Mouse (Mus musculus) R1 (cell line): ENCODE data around the gene Vmn2r27.

Experiments used
- DNase-seq: peaks from one replicate; pipeline ENCODE4 v3.0.0-alpha.2; 2018; ENCODE audit warnings: low read depth, low spot score

Gene Vmn2r27

DNA sequence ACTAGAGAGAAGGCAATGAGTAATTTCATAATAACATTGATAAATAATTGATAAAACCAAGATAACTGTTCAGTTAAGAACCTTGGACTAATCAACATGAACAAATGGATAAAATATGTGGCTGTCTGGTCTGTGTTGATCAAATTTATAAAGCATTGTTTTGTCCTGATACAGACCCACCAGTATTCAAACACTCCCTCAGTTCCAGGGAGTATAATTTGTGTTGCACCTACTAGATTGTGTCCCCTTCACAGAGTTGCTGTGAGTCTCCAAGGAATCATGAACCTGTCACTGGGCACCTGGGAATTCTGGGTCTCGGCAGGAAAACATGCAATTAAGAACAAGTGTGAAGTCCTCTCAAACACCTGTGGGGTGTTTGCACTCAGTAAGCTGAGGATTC, at the start of gene Vmn2r27:
Gene Vmn2r27, minus strand, starts transcription at position 101 of the 400 bp plus-strand sequence.
- no peak for DNase-seq

DNA sequence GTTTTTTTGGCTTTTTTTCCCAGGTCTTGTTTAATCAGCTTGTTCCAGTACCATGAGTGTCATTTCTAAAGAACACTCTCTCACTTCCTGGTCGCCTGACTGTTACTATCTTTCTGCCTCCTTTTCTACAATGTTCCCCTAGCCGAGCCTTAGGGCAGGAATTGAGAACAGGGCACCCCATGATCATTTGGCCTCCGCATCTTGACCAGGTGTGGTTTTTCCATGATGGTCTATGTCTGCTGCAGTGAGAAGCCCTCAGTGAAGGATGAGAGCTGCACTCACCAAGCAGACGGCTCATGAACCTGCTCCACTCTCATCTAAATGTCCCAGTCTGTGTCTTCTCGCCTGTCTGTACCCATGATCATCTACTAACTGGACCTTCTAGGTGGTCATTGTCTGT, 46.6 kb upstream of the Vmn2r27 start:
- DNase-seq: no peak

DNA sequence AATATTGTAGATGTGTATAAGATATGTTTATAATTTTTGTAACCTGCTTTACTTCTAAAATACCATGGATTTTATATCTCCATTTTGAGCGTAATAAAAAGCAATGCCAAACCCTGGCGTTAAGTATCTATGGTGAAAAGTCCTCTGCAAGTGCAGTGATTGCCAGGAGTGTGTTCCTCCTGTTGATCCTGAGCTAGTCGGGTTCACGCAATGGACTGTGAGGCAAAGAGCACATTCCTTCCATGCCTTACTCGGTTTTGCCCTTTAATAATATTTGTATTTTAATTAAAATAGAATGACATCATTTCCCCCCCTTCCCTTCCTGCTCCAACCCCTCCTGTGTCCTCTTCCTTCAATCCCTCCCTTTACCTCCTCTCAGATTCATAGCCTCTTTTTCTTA, 46.0 kb upstream of the Vmn2r27 start:
- DNase-seq: no peak

DNA sequence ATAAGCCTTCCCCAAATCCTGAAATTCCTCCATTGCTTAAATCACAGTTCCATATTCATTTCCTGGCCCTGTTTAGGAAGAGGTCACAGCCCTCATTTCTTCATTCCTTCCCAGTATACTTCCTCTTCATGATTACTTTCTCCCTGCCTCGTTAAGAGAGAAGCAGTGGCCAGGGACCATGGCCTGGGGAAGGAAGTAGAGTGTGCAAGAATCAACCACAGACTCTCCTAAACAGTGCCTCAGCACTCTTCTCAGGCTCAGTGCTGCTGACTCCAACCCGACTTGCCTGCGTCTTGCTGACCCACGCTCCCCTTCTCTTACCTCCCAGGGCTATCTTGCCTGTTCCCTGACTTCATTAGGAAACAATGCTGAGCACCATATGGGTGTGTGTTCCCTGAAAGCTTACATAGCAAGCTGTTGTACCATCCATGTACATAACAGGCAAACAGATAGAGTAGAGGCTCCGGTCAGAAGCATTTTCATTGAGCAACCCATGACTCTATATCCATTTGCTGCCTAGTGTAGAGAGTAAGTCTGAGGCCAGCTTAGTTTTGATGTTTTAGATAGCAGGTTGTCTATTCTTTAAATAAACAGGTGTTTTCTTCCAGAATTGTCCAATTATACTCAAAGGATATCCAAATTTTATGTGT, 41.7 kb upstream of the Vmn2r27 start:
- DNase-seq: no peak

DNA sequence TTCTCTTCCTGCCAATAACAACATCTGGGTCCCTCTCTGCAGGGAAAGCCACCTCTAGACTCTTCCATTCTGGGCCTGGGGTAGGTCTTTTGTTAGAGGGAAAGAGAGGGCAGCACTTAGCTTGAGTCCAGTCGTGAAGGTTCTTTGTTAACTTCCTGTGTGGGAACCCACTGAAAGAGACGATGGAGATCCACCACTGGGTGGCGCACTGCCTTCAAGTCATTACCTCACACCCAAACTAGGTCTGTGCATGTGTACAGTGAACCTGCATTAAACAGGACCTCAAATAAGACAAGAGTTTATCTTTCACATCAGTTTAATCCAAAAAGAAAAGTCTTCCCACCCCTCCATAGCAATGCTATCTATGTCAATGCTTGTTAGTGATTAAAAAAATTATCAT, 31.0 kb upstream of the Vmn2r27 start:
- DNase-seq: peak; percentile 78

DNA sequence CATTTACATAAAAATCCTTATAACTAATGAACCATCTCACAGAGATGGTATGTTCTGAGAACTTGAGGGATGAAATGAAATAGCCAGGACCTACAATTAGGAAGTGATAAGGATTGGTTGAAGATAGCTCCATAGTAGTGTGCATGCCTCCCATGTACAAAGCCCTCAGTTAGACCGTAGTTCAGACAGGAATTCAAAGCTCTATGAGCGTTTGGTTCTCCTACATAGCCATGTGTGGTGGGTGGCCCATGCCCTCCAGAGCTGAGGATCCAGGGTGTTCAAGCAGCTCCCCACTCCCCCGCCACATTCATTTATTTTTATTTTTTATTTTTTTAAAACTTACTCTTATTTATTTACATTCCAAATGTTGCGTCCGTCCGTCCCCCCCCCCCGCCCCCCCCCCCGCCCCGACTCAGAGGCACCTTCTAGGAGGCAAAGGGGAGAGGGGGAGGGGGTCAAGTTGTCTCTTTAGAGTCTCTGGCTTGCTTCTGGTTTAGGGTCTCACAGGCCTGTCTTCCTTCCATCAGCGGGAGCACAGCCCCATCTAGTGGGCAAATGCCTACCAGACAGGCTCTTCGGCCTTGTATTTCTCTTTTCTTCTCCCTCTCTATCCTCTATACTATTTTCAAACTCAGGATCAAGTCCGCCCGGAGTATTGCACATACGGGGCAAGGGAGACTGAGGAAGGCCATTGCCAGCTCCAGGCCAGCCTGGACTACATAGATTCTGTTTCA, 28.7 kb upstream of the Vmn2r27 start:
- DNase-seq: peak; percentile 76

DNA sequence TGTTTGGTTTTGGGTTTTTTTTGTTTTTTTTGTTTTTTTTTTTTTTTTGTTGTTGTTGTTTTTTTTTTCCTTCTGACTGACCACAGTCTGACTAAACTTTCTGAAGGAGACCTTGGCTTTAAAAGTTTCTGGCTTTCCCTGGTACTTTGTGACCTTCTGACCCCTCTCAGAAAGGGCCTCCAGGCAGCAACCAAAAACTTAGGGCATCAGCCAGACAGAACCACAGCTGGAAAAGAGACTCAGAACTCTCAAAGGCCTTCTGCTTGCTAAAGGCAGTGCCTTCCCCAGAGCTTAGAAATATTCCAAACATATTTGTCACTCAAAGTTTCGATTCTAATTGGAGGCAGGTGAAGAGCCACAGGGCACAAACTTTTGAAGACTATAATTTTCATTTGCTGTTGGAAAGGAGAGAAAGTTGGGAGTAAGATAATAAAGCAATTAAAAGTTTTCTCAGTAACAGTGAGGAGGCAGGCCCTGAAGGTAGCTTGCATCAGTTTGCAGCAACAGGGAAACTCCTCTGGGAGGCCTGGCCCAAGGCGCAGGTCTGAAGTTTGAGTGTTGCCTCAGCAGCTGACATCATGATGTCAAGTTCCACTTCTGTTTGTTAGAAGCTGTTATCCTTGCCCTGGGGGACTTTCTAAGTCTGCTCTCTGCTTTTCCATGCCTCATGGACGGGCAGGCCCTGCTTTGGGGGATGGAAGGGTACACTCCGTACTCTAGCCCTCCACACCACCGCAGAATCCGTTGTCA, 24.2 kb upstream of the Vmn2r27 start:
- no peak for DNase-seq

DNA sequence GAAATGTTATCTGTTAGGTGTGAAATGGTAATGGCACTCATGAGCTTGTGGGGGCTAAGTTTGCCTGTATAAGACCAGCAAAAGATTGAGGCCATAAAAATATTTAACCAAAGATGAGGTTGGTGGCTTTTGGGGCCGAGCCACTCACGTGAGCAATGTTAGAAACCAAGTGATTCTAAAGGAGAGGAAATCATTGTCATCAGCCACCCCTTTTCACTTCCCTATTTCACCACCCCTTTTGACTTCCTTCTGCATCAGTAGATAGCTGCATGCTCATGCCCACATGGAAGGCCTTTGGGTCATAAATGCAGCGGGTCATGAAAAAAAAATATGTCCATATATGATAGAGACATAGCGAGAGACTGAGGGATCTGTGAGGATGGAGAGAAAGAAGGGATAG, 29.5 kb downstream of the Vmn2r27 start:
- DNase-seq: no peak

DNA sequence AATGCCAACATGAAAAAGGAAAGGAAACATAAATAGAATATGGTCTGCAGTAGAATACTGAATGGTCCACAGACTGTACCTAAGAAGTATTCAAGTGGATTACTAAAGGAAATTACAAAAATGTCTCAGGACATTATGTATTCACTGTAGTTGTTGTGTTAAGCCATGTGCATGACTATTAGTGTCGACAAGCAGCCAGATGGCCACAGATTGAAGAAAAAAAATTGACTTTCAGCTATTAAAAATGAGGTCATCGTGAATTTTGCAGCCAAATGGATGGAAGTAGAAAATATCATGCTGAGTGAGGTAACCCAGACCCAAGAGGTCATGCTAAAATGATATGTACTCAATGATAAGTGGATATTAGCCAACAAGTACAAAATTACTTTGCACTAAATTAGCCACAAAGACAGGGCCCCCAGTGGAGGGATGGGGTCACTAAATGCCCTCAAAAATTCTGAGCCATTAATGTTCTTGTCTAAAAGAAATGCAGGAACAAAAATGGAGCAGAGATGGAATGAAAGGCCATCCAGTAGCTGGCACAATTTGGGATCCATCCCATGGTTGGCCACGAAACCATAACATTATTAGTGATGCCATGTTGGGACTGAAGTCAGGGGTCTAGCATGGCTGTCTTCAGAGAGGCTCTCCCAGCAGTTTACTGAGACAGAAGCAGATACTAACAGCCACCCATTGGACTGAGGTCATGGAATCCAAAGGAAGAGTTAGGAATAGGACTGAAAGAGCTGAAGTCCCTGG, 63.0 kb downstream of the Vmn2r27 start:
- no peak for DNase-seq

DNA sequence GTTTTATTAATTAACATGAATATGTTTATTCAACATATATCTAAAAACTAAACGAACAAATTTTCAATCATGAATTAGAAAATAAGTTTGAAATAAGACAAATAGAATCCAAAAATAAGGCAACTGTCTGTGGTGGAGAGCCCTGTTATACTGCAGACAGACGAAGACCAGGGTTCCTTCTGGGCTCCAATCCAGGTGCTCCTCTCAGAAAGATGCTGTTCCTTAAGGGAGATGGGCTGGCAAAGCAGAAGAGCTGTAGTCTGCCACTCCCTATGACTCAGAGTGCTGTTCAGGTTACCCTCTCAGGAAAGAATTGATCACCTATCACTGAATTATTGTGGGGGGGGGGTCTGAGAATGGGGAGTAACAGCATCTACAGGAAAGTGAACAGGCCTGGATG, 65.1 kb downstream of the Vmn2r27 start:
- no peak for DNase-seq

DNA sequence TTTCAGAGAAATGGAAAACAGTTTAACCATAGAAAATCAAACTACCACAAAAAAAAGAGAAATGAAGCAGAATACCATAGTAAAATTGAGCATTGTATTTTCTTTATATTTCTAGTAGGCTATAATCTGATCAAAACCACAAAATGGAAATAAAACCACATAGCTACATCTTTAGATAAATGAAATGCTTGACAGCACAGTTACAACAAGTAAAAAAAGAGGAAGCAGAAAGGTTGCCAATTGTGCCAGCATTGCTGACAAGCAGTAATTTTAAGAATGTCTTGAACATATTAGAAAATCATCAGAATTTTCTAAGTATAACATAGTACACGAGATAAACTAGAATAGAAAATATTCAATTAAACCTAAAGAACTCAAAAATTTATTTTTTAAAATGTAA, 81.8 kb downstream of the Vmn2r27 start:
- DNase-seq: no peak
